Mouse (Mus musculus): ENCODE data around the gene Gm49337. TPM values are rescaled to one million over a fixed set of nuclear protein-coding genes. Genes with fewer than 3 reads are reported as not detected.

Gm49337 gene
- polyA plus RNA-seq, 1 experiment from 2014 or later: not detected

GRCm38 (mm10) chr4:116291561-116291960 lies 118.4 kb downstream of the Gm49337 start:
- H3K27me3 ChIP-seq: no peaks in the 10 kb centered on the region
- ATAC-seq (ENCODE audit: insufficient number of reproducible peaks, low FRiP score, low TSS enrichment, low read depth): no peak
- H3K4me1 ChIP-seq: no peaks in the 10 kb centered on the region
- no peak overlapping the region for H3K4me2 ChIP-seq
- H3K27ac ChIP-seq: no peak overlapping the region
- H3K9me3 ChIP-seq: no peaks in the 10 kb centered on the region
- H3K9ac ChIP-seq: no peak overlapping the region
- H3K36me3 ChIP-seq: peaks cover 43% of the 10 kb centered on the region
- H3K4me3 ChIP-seq: no peak overlapping the region
- WGBS: 90% methylated on average over 6 of the region's 6 CpGs

- Histone ChIP-seq H3K4me1 (no peaks in the 10 kb centered on the region), H3K27ac (no peak overlapping the region), H3K27me3 (no peaks in the 10 kb centered on the region), H3K4me2 (no peak overlapping the region), H3K4me3 (no peak overlapping the region), H3K9me3 (no peaks in the 10 kb centered on the region), H3K36me3 (peaks cover 31% of the 10 kb centered on the region), H3K9ac (no peak overlapping the region)
- ATAC-seq (ENCODE audit: insufficient number of reproducible peaks, low FRiP score, low TSS enrichment, low read depth): no peak
- 86% methylated on average over 12 of the region's 12 CpGs for WGBS
These were observed 120.1 kb downstream of the Gm49337 start for GRCm38 (mm10) chr4:116293296-116293695.

- Histone ChIP-seq H3K27me3 (no peaks in the 10 kb centered on the region), H3K4me3 (no peak overlapping the region), H3K4me2 (no peak overlapping the region), H3K27ac (peak overlapping the region; percentile 38; the same call in 1 of the 2 replicates), H3K36me3 (peaks cover 15% of the 10 kb centered on the region; the same call in 1 of the 2 replicates), H3K4me1 (no peaks in the 10 kb centered on the region), H3K9ac (no peak overlapping the region), H3K9me3 (no peaks in the 10 kb centered on the region)
- WGBS: 61% methylated on average over 4 of the region's 4 CpGs
- peak; percentile 55; the same call in 1 of the 2 replicates for ATAC-seq (ENCODE audit: insufficient number of reproducible peaks, low FRiP score, low TSS enrichment, low read depth)
These were observed 127.7 kb downstream of the Gm49337 start for GRCm38 (mm10) chr4:116300878-116301355.

- H3K4me1 ChIP-seq: no peaks in the 10 kb centered on the region
- H3K9me3 ChIP-seq: no peaks in the 10 kb centered on the region
- H3K9ac ChIP-seq: no peak overlapping the region
- ATAC-seq (ENCODE audit: insufficient number of reproducible peaks, low FRiP score, low TSS enrichment, low read depth): no peak
- 23% methylated on average over 1 of the region's 1 CpGs for WGBS
- no peaks in the 10 kb centered on the region for H3K27me3 ChIP-seq
- no peak overlapping the region for H3K27ac ChIP-seq
- H3K36me3 ChIP-seq: peaks cover 44% of the 10 kb centered on the region
- H3K4me3 ChIP-seq: no peak overlapping the region
- H3K4me2 ChIP-seq: no peak overlapping the region
These were observed 131.4 kb downstream of the Gm49337 start for GRCm38 (mm10) chr4:116304551-116304950.

- H3K36me3 ChIP-seq: peaks cover 79% of the 10 kb centered on the region
- no peak for ATAC-seq (ENCODE audit: insufficient number of reproducible peaks, low FRiP score, low TSS enrichment, low read depth)
- WGBS: 89% methylated on average over 4 of the region's 4 CpGs
- no peak overlapping the region for H3K4me3 ChIP-seq
- H3K27me3 ChIP-seq: no peaks in the 10 kb centered on the region
- no peak overlapping the region for H3K4me2 ChIP-seq
- no peaks in the 10 kb centered on the region for H3K4me1 ChIP-seq
- H3K27ac ChIP-seq: no peak overlapping the region
- no peaks in the 10 kb centered on the region for H3K9me3 ChIP-seq
- no peak overlapping the region for H3K9ac ChIP-seq
These were observed 144.4 kb downstream of the Gm49337 start for GRCm38 (mm10) chr4:116317575-116317974.

- H3K36me3 ChIP-seq: peaks cover 59% of the 10 kb centered on the region
- H3K9ac ChIP-seq: no peak overlapping the region
- H3K9me3 ChIP-seq: no peaks in the 10 kb centered on the region
- no peaks in the 10 kb centered on the region for H3K4me1 ChIP-seq
- no peak overlapping the region for H3K4me2 ChIP-seq
- no peak for ATAC-seq (ENCODE audit: insufficient number of reproducible peaks, low FRiP score, low TSS enrichment, low read depth)
- H3K27ac ChIP-seq: no peak overlapping the region
- H3K27me3 ChIP-seq: no peaks in the 10 kb centered on the region
- no peak overlapping the region for H3K4me3 ChIP-seq
- WGBS: 91% methylated on average over 6 of the region's 6 CpGs
These were observed 148.9 kb downstream of the Gm49337 start for GRCm38 (mm10) chr4:116322127-116322526.

- no peak overlapping the region for H3K27ac ChIP-seq
- H3K36me3 ChIP-seq: peaks cover 45% of the 10 kb centered on the region
- no peak overlapping the region for H3K4me2 ChIP-seq
- H3K4me3 ChIP-seq: no peak overlapping the region
- no peak overlapping the region for H3K9ac ChIP-seq
- H3K4me1 ChIP-seq: no peaks in the 10 kb centered on the region
- H3K27me3 ChIP-seq: no peaks in the 10 kb centered on the region
- no peaks in the 10 kb centered on the region for H3K9me3 ChIP-seq
- ATAC-seq (ENCODE audit: insufficient number of reproducible peaks, low FRiP score, low TSS enrichment, low read depth): no peak
- WGBS: 87% methylated on average over 3 of the region's 3 CpGs
These were observed 156.1 kb downstream of the Gm49337 start for GRCm38 (mm10) chr4:116329256-116329655.

- H3K4me2 ChIP-seq: no peak overlapping the region
- 75% methylated on average over 1 of the region's 1 CpGs for WGBS
- ATAC-seq (ENCODE audit: insufficient number of reproducible peaks, low FRiP score, low TSS enrichment, low read depth): no peak
These were observed 163.1 kb downstream of the Gm49337 start for GRCm38 (mm10) chr4:116336294-116336693.

GRCm38 (mm10) chr4:116342119-116342518 lies 168.9 kb downstream of the Gm49337 start:
- no peaks in the 10 kb centered on the region for H3K9me3 ChIP-seq
- no peaks in the 10 kb centered on the region for H3K4me1 ChIP-seq
- H3K4me2 ChIP-seq: no peak overlapping the region
- no peak overlapping the region for H3K27ac ChIP-seq
- H3K36me3 ChIP-seq: no peaks in the 10 kb centered on the region
- H3K9ac ChIP-seq: no peak overlapping the region
- no peak overlapping the region for H3K4me3 ChIP-seq
- ATAC-seq (ENCODE audit: insufficient number of reproducible peaks, low FRiP score, low TSS enrichment, low read depth): no peak
- H3K27me3 ChIP-seq: no peaks in the 10 kb centered on the region

More at GRCm38 (mm10) chr4:116336294-116336693, 163.1 kb downstream of the Gm49337 start:
- Histone ChIP-seq H3K4me1 (no peaks in the 10 kb centered on the region), H3K9me3 (no peaks in the 10 kb centered on the region), H3K9ac (no peak overlapping the region), H3K4me3 (no peak overlapping the region), H3K27ac (no peak overlapping the region), H3K27me3 (no peaks in the 10 kb centered on the region), H3K36me3 (0 out of 2 replicates have a peak, but pooled peaks cover 2% of the 10 kb centered on the region)

Other genes with a start within 250 kb of the Gm49337 start
- 0.04 TPM in 1 of 2 replicates, not detected in the other for gene Dmbx1, start 233.5 kb upstream of the Gm49337 start, polyA plus RNA-seq (2015; fragmentation: Nextera tagmentation; extraction: Ambion mirVana)
- 3.6 and 5.1 TPM in 2 replicates for gene Faah, start 155.5 kb upstream of the Gm49337 start, polyA plus RNA-seq (2015; fragmentation: Nextera tagmentation; extraction: Ambion mirVana)
- gene Nsun4, start 119.5 kb upstream of the Gm49337 start, polyA plus RNA-seq (2015; fragmentation: Nextera tagmentation; extraction: Ambion mirVana): 16.1 and 20.4 TPM in 2 replicates
- gene Uqcrh, start 98.3 kb upstream of the Gm49337 start, polyA plus RNA-seq (2015; fragmentation: Nextera tagmentation; extraction: Ambion mirVana): 456 and 471 TPM in 2 replicates
- gene Lrrc41, start 98.1 kb upstream of the Gm49337 start, polyA plus RNA-seq (2015; fragmentation: Nextera tagmentation; extraction: Ambion mirVana): 78.4 and 81.8 TPM in 2 replicates
- 22.9 and 23.1 TPM in 2 replicates for gene Rad54l, start 49.7 kb upstream of the Gm49337 start, polyA plus RNA-seq (2015; fragmentation: Nextera tagmentation; extraction: Ambion mirVana)
- 56.6 and 59.7 TPM in 2 replicates for gene Pomgnt1, start 49.5 kb upstream of the Gm49337 start, polyA plus RNA-seq (2015; fragmentation: Nextera tagmentation; extraction: Ambion mirVana)
- 2.5 and 2.8 TPM in 2 replicates for gene Lurap1, start 22.0 kb upstream of the Gm49337 start, polyA plus RNA-seq (2015; fragmentation: Nextera tagmentation; extraction: Ambion mirVana)
- 0.12 TPM in 1 of 2 replicates, not detected in the other for gene Tspan1, start 5.8 kb upstream of the Gm49337 start, polyA plus RNA-seq (2015; fragmentation: Nextera tagmentation; extraction: Ambion mirVana)
- not detected in 2 replicates for gene 1700042G07Rik, start within 50 bp of the Gm49337 start, polyA plus RNA-seq (2015; fragmentation: Nextera tagmentation; extraction: Ambion mirVana)
- gene Pik3r3, start 48.2 kb downstream of the Gm49337 start, polyA plus RNA-seq (2015; fragmentation: Nextera tagmentation; extraction: Ambion mirVana): 10.2 and 11.8 TPM in 2 replicates

Data from limb, embryonic 15.5 days (tissue).